Mouse (Mus musculus): ENCODE measurements around the gene Cdc37l1. TPM values are rescaled to one million over a fixed set of nuclear protein-coding genes. Genes with fewer than 3 reads are reported as not detected.

Cdc37l1 gene
- 51.4 TPM for polyA plus RNA-seq (2017; shearing (Covaris generic))

DNA sequence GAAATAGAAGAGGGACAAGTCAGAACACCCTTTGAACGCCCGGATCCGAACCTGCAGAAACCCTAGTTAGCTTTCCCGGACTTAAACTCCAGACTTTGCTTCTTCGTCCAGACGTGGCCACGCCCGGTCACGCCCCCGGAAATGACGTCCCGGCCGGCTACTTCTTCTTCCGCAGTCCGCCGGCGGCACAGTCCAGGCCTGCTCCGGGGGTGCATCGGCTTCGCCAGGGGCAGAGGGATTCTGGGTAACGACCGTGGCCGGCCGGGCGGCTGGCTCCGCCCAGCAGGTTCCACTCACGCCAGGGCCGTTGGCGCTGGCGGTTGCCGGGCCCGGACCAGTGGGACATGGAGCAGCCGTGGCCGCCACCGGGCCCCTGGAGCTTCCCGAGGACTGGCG is at the start of gene Cdc37l1:
TSS of gene Cdc37l1 (plus strand) at position 159 of the 396 bp plus-strand sequence.

DNA sequence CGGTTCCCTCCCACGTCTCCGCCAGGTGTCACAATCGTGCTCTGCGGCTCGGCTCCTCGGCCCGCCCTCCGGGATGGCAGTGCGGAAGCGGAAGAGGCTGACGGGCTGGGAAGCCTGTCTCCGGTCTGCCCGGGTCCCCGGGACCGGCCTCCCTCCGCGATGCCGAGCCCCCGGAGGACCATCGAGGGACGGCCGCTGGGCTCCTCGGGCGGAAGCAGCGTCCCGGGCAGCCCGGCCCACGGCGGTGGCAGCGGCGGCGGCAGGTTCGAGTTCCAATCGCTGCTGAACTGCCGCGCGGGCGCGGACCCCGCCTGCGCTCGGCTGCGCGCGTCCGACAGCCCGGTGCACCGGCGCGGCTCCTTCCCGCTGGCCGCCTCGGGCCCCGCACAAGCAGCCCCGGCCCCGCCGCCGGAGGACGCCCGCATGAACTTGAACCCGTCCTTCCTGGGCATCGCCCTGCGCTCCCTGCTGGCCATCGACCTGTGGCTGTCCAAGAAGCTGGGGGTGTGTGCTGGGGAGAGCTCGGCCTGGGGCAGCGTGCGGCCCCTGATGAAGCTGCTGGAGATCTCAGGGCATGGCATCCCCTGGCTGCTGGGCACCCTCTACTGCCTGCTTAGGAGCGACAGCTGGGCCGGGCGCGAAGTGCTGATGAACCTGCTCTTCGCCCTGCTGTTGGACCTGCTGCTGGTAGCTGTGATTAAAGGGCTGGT is 26.2 kb upstream of the Cdc37l1 start, which contains the start of gene Plpp6:
TSS of gene Plpp6 (plus strand) at position 112 of the 710 bp plus-strand sequence.

DNA sequence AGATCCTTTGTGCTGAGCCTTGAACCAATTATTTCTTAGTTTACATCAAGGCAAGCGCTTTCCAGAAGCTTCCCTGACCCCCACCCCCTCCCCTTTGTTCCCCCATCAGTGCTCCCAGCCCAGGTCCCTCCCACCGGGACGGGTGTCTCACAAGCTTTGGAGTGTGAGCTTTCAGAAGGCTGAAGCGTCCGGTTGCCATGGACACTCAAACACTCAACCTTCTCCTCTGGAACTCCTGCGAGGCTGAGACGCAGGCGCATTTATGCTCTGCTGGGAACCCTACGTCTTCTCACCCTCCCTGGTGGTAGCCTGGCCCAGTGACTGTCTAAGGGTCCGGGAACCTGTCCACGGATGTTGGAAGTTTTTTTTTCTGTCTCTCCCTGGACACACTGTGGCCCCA is 22.5 kb upstream of the Cdc37l1 start, which contains the start of gene 4430402I18Rik:
TSS of gene 4430402I18Rik (minus strand) at position 149 of the 400 bp plus-strand sequence.

DNA sequence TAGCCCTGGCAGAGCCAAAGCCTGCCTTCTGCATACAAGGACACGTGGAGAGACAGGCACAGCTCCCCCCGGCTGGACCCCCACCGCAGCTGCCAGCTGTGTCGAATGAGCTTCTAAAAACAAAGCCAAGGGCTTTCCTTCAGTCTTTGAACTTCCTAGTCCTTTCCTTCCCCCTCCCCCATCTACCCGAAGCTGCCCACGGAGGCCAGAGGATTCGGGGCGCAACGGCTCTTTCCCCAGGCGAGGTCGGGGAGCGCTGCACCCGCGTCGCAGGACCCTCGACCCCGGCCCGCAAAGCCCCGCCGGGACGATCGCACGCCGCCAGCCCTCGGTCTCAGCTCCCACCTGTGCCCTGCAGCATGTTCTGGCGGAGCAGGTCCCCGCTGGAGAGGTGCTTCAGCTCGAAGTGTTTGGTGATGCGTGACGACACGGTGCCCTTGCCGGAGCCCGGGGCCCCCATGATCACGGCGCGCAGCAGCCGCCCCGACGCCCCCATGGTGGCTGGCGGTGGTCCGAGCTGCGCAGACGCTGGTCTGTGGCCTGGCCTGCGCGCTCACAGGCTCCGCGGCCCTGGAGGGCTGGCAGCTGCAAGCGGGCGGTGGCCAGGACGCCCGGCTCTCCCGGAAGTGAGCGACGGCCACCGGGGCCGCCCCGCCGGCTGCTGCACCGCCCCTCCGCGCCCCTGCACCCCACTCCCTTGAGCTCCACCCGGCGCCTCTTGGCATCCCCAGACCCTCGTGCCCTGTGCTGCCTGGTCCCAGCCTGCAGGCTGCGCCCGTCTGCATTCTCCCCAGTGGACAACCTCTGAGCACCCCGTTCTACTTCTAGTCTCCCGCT is 57.4 kb downstream of the Cdc37l1 start, which contains the start of gene Ak3:
TSS of gene Ak3 (minus strand) at position 628 of the 837 bp plus-strand sequence.

Other genes starting within 250 kb of the Cdc37l1 start
- 0.14 TPM for gene Slc1a1, start 155.3 kb upstream of the Cdc37l1 start, polyA plus RNA-seq (2017; shearing (Covaris generic))
- gene Plpp6, start 26.4 kb upstream of the Cdc37l1 start, polyA plus RNA-seq (2017; shearing (Covaris generic)), result 16.5 TPM
- gene 4430402I18Rik, start 22.6 kb upstream of the Cdc37l1 start, polyA plus RNA-seq (2017; shearing (Covaris generic)), result 0.30 TPM
- 49.1 TPM for gene Ak3, start 57.6 kb downstream of the Cdc37l1 start, polyA plus RNA-seq (2017; shearing (Covaris generic))
- 55.0 TPM for gene Rcl1, start 111.0 kb downstream of the Cdc37l1 start, polyA plus RNA-seq (2017; shearing (Covaris generic))

Measured in CD4-positive, CD25-positive, alpha-beta regulatory T cell (primary cell).